Mouse (Mus musculus) effector memory CD4-positive, alpha-beta T cell, adult 7 months (primary cell): Measurements from ENCODE around the gene Gjb1. TPM values are rescaled to one million over a fixed set of nuclear protein-coding genes. Genes with fewer than 3 reads are reported as not detected.

Experiments used
- polyA plus RNA-seq: library from polyadenylated mRNA; unstranded; fragments of 100-300 nt; shearing (Covaris generic); gene quantifications from one replicate; pipeline ENCODE4 v1.2.1, GENCODE M21; 2017

The Gjb1 gene
- polyA plus RNA-seq: not detected

DNA sequence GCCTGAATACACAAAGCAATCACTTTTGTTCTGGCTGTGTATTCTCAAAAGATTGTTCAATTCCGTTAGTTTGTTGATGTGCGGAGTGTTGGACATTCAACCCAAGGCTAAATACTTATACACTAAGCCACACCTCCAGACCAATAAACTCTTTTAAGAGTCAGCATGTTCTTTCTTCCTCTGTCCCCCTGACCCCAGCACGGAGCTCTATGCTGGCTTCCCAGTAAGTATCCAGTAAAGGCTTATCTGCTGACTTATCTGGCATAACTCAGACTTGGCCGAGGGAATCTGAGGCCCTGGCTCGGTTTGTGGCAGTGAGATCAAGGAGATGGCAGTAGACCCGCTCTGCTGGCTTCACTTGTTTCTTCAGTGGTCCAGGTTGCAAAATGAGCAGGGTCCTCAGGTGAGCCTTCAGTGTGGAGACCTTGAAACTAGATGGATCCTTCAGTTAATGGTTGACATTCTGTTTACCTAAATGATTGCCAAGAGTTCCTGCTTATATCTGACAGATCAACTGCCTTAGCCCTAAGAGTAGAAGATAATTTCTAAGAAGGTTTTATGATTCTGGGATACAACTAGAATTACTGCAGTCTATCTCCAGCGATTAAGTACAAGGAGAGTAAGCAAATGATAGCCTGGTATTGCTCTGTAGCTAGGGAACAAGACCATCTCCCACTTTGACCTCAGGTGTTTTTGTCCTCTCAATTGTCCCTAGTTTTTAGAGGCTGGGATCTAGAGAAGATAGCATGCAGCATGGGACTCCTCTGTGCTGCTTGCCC is at the start of gene Gjb1:
Gene Gjb1, plus strand, starts transcription at position 189 of the 779 bp plus-strand sequence.

DNA sequence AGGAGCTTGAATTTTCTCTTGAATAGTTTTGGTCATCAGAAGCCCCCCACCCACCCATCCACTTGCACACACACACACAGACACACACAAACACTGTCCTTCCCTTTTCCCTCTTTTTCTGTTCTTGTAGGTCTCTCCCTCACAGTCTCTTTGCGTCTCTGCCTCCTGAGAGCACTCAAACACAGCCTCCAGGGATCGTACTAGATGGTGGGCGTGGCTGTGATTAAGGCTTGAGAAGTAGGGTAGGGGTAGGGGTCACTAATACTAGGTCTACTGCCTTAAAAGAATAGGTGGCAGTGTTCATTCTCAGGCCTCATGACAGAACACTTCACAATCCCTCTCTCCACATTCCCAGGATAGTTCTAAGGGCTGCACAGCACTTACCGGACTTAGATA is 44.5 kb downstream of the Gjb1 start, which contains the start of gene Zmym3:
Gene Zmym3, minus strand, starts transcription at position 150 of the 396 bp plus-strand sequence.

DNA sequence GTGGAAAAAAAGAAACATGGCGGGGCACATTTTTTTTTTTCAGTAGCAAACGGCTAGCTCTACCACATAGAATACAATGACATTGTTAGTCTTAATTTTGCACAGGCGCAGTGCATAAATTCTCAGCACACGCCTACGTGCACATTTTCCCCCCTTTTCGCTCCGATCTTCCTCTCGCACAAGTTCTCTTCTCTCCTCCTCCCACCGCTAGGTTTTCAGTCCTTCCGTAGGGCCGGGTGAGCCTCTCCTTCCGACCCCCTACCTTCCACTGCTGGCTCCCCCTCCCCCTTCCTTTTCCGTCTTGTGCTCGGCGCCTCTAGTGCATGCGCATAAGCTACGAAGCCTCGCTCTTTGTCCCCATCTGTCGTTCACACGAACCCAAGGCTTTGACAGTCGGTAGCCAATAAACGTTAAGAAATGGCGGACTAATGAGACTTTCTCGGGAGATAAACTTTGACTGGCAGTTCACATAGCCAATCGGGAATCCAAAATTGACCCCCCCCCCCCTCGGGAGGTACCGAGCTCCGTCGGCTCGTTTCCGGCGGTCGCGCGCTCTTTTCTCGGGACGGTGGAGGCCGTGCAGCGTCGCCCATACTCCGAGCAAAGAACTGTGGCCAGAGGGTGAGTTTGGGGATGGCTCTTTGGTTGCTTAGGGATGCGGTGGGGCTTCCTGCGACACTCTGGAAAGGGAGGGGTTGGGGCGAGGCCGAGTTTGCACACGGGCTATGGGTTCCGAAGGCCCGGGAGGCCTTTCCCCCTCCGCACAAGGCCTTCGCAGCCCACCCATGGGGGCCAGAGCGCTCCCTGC is 53.2 kb downstream of the Gjb1 start, which contains the start of gene Nono:
Gene Nono, plus strand, starts transcription at position 177 of the 808 bp plus-strand sequence.

Other genes starting within 250 kb of the Gjb1 start
- gene Snx12, start 153.8 kb upstream of the Gjb1 start, polyA plus RNA-seq: 51.6 TPM
- 1.6 TPM for gene Foxo4, start 121.8 kb upstream of the Gjb1 start, polyA plus RNA-seq
- gene Gm614, start 112.4 kb upstream of the Gjb1 start, polyA plus RNA-seq: 3.7 TPM
- 1,832 TPM for gene Il2rg, start 108.1 kb upstream of the Gjb1 start, polyA plus RNA-seq
- not detected for gene Gm20489, start 107.4 kb upstream of the Gjb1 start, polyA plus RNA-seq
- gene Med12, start 102.3 kb upstream of the Gjb1 start, polyA plus RNA-seq: 66.4 TPM
- not detected for gene Nlgn3, start 77.2 kb upstream of the Gjb1 start, polyA plus RNA-seq
- gene Zmym3, start 44.5 kb downstream of the Gjb1 start, polyA plus RNA-seq: 10.3 TPM
- 227 TPM for gene Nono, start 52.9 kb downstream of the Gjb1 start, polyA plus RNA-seq
- not detected for gene Itgb1bp2, start 72.7 kb downstream of the Gjb1 start, polyA plus RNA-seq
- gene Taf1, start 156.4 kb downstream of the Gjb1 start, polyA plus RNA-seq: 17.8 TPM